Comparison of ENCODE assay signal across 19 mouse cellular contexts in genomic region chr1:57322535-57322934, GRCm38 (mm10). TPM values are rescaled to one million over a fixed set of nuclear protein-coding genes. Genes with fewer than 3 reads are reported as not detected.
A peak's percentile ranks its signal among the peaks of the same experiment; 100 is the strongest.
DNase-seq lines count a peak whose midpoint lies in the region; ATAC-seq and TF ChIP-seq lines count a peak whose summit lies in the region.
"Had no signal": no experiment of that assay in that cellular context is flagged by ENCODE, and none has a peak within 500 bp of the region (broad histone marks: within the 10 kb centered on the region; RNA-seq: fewer than 3 reads in every experiment).

No protein-coding gene starts in this region.

- H3K4me1 ChIP-seq in midbrain, embryonic 11.5 days (ENCODE audit: control insufficient read depth, insufficient read depth, low read length): no peaks in the 10 kb centered on the region
- no peaks in the 10 kb centered on the region for H3K4me1 ChIP-seq in midbrain, postnatal 0 days (ENCODE audit: insufficient read depth, low read length)
- peaks cover 13 to 49% of the 10 kb centered on the region in 2 experiments for H3K4me1 ChIP-seq in CH12.LX (ENCODE audit: control insufficient read depth in 1 of 2, insufficient read depth in 2 of 2)
- H3K4me1 ChIP-seq in lung, adult 2 months (ENCODE audit: control insufficient read depth, insufficient read depth, low read length): no peaks in the 10 kb centered on the region

- H3K79me2 ChIP-seq in CH12.LX (replicated peaks; ENCODE audit: control insufficient read depth, extremely low read depth, insufficient read depth, poor library complexity, severe bottlenecking): no peaks in the 10 kb centered on the region

- no peak for ATAC-seq in midbrain, embryonic 11.5 days (ENCODE audit: low FRiP score)
- ATAC-seq in midbrain, postnatal 0 days (ENCODE audit: low FRiP score): no peak
- ATAC-seq: activated CD4-positive, CD25-positive, alpha-beta regulatory T cell, adult 4 months; CD4-positive, CD25-positive, alpha-beta regulatory T cell, adult 4 months; Patski had no signal

- DNase-seq in midbrain, embryonic 11.5 days (ENCODE audit: low spot score, missing footprints): peak; percentile 53
- no peak for DNase-seq in midbrain, postnatal 0 days (ENCODE audit: low spot score)
- DNase-seq in CH12.LX (ENCODE audit: extremely low read depth): peak; percentile 44
- DNase-seq in lung, adult 2 months: no peak
- DNase-seq: adrenal gland, adult 2 months; adrenal gland, adult 8-10 months; adrenal gland, postnatal 10 days; adrenal gland, postnatal 14 days; adrenal gland, postnatal 25 days; adrenal gland, postnatal 36 days; B cell, adult 2 months; cerebellum, adult 11 months; cerebellum, adult 11-12 months; cerebellum, adult 18-20 months; cerebellum, adult 2 months had no signal

- H3K9me3 ChIP-seq in midbrain, embryonic 11.5 days (ENCODE audit: control insufficient read depth, low read length): peaks cover 5% of the 10 kb centered on the region; the same call in 1 of the 2 replicates
- H3K9me3 ChIP-seq in midbrain, postnatal 0 days (ENCODE audit: low read length): no peaks in the 10 kb centered on the region
- peaks cover 10% of the 10 kb centered on the region for H3K9me3 ChIP-seq in CH12.LX (replicated peaks; ENCODE audit: low read length)

- no peak overlapping the region for H3K4me3 ChIP-seq in midbrain, embryonic 11.5 days (ENCODE audit: low read depth, low read length)
- H3K4me3 ChIP-seq in midbrain, postnatal 0 days (ENCODE audit: low read depth, low read length): no peak overlapping the region
- H3K4me3 ChIP-seq in CH12.LX (replicated peaks in 1 of 3; ENCODE audit: low read depth in 2 of 3, low read length in 2 of 3, poor library complexity in 1 of 3): no peak overlapping the region
- no peak overlapping the region for H3K4me3 ChIP-seq in lung, adult 2 months (replicated peaks; ENCODE audit: extremely low read depth, low read depth, low read length)

- TF ChIP-seq POLR2A in CH12.LX (IDR thresholded peaks at IDR 0.05; ENCODE audit: low read depth, low read length): peak; percentile 30; the same call in 1 of the 2 replicates
- TF ChIP-seq POLR2A in lung, adult 2 months (IDR thresholded peaks at IDR 0.05; ENCODE audit: borderline replicate concordance, extremely low read depth, low read depth, low read length): no peak

- no peak overlapping the region for H3K9ac ChIP-seq in midbrain, embryonic 11.5 days (ENCODE audit: low read length)
- H3K9ac ChIP-seq in midbrain, postnatal 0 days (replicated peaks; ENCODE audit: low read length, poor library complexity, severe bottlenecking): no peak overlapping the region
- H3K9ac ChIP-seq in CH12.LX (ENCODE audit: insufficient read depth, low read depth): peak overlapping the region; percentile 28

- no peaks in the 10 kb centered on the region for H3K27me3 ChIP-seq in midbrain, embryonic 11.5 days (ENCODE audit: control insufficient read depth, insufficient read depth, low read length)
- no peaks in the 10 kb centered on the region for H3K27me3 ChIP-seq in midbrain, postnatal 0 days (ENCODE audit: insufficient read depth, low read length)
- no peaks in the 10 kb centered on the region for H3K27me3 ChIP-seq in CH12.LX (replicated peaks)

- in situ Hi-C loops in CH12.LX (cut with MboI; ENCODE audit: low pct_ligation_motif_present, low pct_unique_long_range_greater_than_20kb, low sequenced_read_pairs): no loop called here

- dilution Hi-C loops in CH12.LX (cut with MboI; ENCODE audit: extremely low pct_ligation_motif_present, extremely low pct_unique_long_range_greater_than_20kb, low sequenced_read_pairs): no loop called here

- peak; percentile 61 for TF ChIP-seq EP300 in CH12.LX (IDR thresholded peaks at IDR 0.05; ENCODE audit: low read length)

- TF ChIP-seq RAD21 in CH12.LX (IDR thresholded peaks at IDR 0.05; ENCODE audit: low read depth, low read length): no peak

- no peak for TF ChIP-seq CTCF in midbrain, postnatal 0 days (IDR thresholded peaks at IDR 0.05)
- TF ChIP-seq CTCF in CH12.LX (conservative IDR thresholded peaks at IDR 0.05 in 1 of 2, IDR thresholded peaks at IDR 0.05 in 1 of 2; ENCODE audit: low read depth in 2 of 2, low read length in 2 of 2): no peak
- no peak for TF ChIP-seq CTCF in lung, adult 2 months (IDR thresholded peaks at IDR 0.05; ENCODE audit: insufficient read depth, low read length)

- no peaks in the 10 kb centered on the region for H3K36me3 ChIP-seq in midbrain, embryonic 11.5 days (ENCODE audit: control insufficient read depth, insufficient read depth, low read length)
- H3K36me3 ChIP-seq in midbrain, postnatal 0 days (ENCODE audit: insufficient read depth, low read length): no peaks in the 10 kb centered on the region
- H3K36me3 ChIP-seq in CH12.LX (replicated peaks in 1 of 2; ENCODE audit: control insufficient read depth in 1 of 2, insufficient read depth in 1 of 2, low read length in 1 of 2): no peaks in the 10 kb centered on the region
- H3K36me3 ChIP-seq: G1E had no signal

- no peak overlapping the region for H3K27ac ChIP-seq in midbrain, embryonic 11.5 days (ENCODE audit: low read depth, low read length)
- no peak overlapping the region for H3K27ac ChIP-seq in midbrain, postnatal 0 days (ENCODE audit: low read depth, low read length)
- H3K27ac ChIP-seq in CH12.LX (ENCODE audit: insufficient read depth, low read depth): peak overlapping the region; percentile 56; the same call in 1 of the 2 replicates

- H3K4me2 ChIP-seq in midbrain, embryonic 11.5 days: no peak overlapping the region
- H3K4me2 ChIP-seq in midbrain, postnatal 0 days (ENCODE audit: low read depth, low read length, poor library complexity, severe bottlenecking): no peak overlapping the region
- H3K4me2 ChIP-seq in CH12.LX (ENCODE audit: insufficient read depth, low read depth, poor library complexity, severe bottlenecking): peak overlapping the region; percentile 55; the same call in 1 of the 2 replicates

- 80% methylated on average over 2 of the region's 2 CpGs for WGBS in midbrain, embryonic 11.5 days
- WGBS in midbrain, postnatal 0 days: 94% methylated on average over 2 of the region's 2 CpGs
- WGBS in lung, adult 2 months: 89% methylated on average over 2 of the region's 2 CpGs

TF ChIP-seq in CH12.LX, 34 proteins besides CTCF, POLR2A, EP300 and RAD21 (continues in another document):
- TF ChIP-seq SIN3A (IDR thresholded peaks at IDR 0.05; ENCODE audit: low read length): no peak
- no peak for TF ChIP-seq NRF1 (IDR thresholded peaks at IDR 0.05; ENCODE audit: low read depth, low read length)
- no peak for TF ChIP-seq ZC3H11A (IDR thresholded peaks at IDR 0.05; ENCODE audit: low read depth, low read length)
- no peak for TF ChIP-seq TCF12 (IDR thresholded peaks at IDR 0.05; ENCODE audit: low read depth, low read length)
- no peak for TF ChIP-seq MAZ (IDR thresholded peaks at IDR 0.05; ENCODE audit: low read depth, low read length)
- TF ChIP-seq ETS1 (conservative IDR thresholded peaks at IDR 0.05; ENCODE audit: low read depth, low read length): peak; percentile 20; the same call in 1 of the 2 replicates
- no peak for TF ChIP-seq HCFC1 (IDR thresholded peaks at IDR 0.05; ENCODE audit: low read depth, low read length)
- TF ChIP-seq USF1 (IDR thresholded peaks at IDR 0.05; ENCODE audit: low read depth, low read length): no peak
- TF ChIP-seq ELF1 (IDR thresholded peaks at IDR 0.05; ENCODE audit: low read depth, low read length): no peak
- TF ChIP-seq NELFE (IDR thresholded peaks at IDR 0.05; ENCODE audit: low read depth, low read length): no peak
- TF ChIP-seq JUN (IDR thresholded peaks at IDR 0.05; ENCODE audit: insufficient read depth, low read depth, low read length): no peak
- TF ChIP-seq BHLHE40 (IDR thresholded peaks at IDR 0.05; ENCODE audit: low read depth, low read length): 0 out of 2 replicates have a peak, but pooled peaks have one; percentile 13
- TF ChIP-seq UBTF (IDR thresholded peaks at IDR 0.05; ENCODE audit: low read depth, low read length): no peak
- no peak for TF ChIP-seq KAT2A (IDR thresholded peaks at IDR 0.05; ENCODE audit: insufficient replicate concordance, low read length)
- TF ChIP-seq PAX5 (IDR thresholded peaks at IDR 0.05; ENCODE audit: low read length): no peak
- TF ChIP-seq MAFK (IDR thresholded peaks at IDR 0.05; ENCODE audit: insufficient replicate concordance, low read length): no peak; the same call in 1 of the 2 replicates
- TF ChIP-seq JUND (conservative IDR thresholded peaks at IDR 0.05; ENCODE audit: low read depth, low read length): no peak
- TF ChIP-seq SMC3 (IDR thresholded peaks at IDR 0.05; ENCODE audit: low read depth, low read length): peak; percentile 6; the same call in 1 of the 2 replicates
- no peak for TF ChIP-seq ZKSCAN1 (IDR thresholded peaks at IDR 0.05; ENCODE audit: borderline replicate concordance, low read depth, low read length)
- peak; percentile 77 for TF ChIP-seq MEF2A (IDR thresholded peaks at IDR 0.05; ENCODE audit: borderline replicate concordance, low read depth, low read length)
- peak; percentile 65; the same call in 1 of the 2 replicates for TF ChIP-seq IRF4 (IDR thresholded peaks at IDR 0.05; ENCODE audit: low read depth, low read length)
- peak; percentile 18; the same call in 1 of the 2 replicates for TF ChIP-seq MAX (IDR thresholded peaks at IDR 0.05; ENCODE audit: low read length)
- no peak for TF ChIP-seq MYC (IDR thresholded peaks at IDR 0.05; ENCODE audit: low read depth, low read length)
- TF ChIP-seq ZNF384 (IDR thresholded peaks at IDR 0.05; ENCODE audit: low read depth, low read length): no peak
- TF ChIP-seq MXI1 (IDR thresholded peaks at IDR 0.05; ENCODE audit: low read depth, low read length): no peak
- no peak for TF ChIP-seq E2F4 (IDR thresholded peaks at IDR 0.05; ENCODE audit: insufficient replicate concordance, low read depth, low read length)
- no peak for TF ChIP-seq USF2 (conservative IDR thresholded peaks at IDR 0.05; ENCODE audit: low read depth, low read length)
- no peak for TF ChIP-seq CHD1 (IDR thresholded peaks at IDR 0.05; ENCODE audit: low read depth, low read length)
- peak; percentile 26; the same call in 1 of the 2 replicates for TF ChIP-seq TBP (conservative IDR thresholded peaks at IDR 0.05; ENCODE audit: low read depth, low read length)
- no peak for TF ChIP-seq CHD2 (IDR thresholded peaks at IDR 0.05; ENCODE audit: low read length)
- no peak for TF ChIP-seq RCOR1 (conservative IDR thresholded peaks at IDR 0.05; ENCODE audit: low read depth, low read length)

RNA-seq across cellular contexts. Expression of gene 1700066M21Rik, which starts 54.9 kb away (rescaled TPM):
- 12.0 and 13.4 TPM in 2 replicates for polyA plus RNA-seq in midbrain, embryonic 11.5 days (2014; fragmentation: Nextera tagmentation; extraction: Ambion mirVana)
- 21.4 and 23.8 TPM in 2 replicates for total RNA-seq in midbrain, postnatal 0 days (2014; rRNA removed)
- polyA plus RNA-seq in midbrain, postnatal 0 days (2015; fragmentation: Nextera tagmentation; extraction: Ambion mirVana): 21.3 and 23.3 TPM in 2 replicates
- total RNA-seq in CH12.LX (2012; rRNA removed): 8.0 TPM in 2 replicates
- total RNA-seq in CH12.LX (2014; rRNA removed): 17.4 and 19.4 TPM in 2 replicates
- polyA plus RNA-seq in CH12.LX (2012; ENCODE audit: insufficient read length, low read depth): 5.9 and 7.0 TPM in 2 replicates
- polyA plus RNA-seq in lung, adult 2 months (2012; rRNA removed): 6.8 and 16.0 TPM in 2 replicates

Comparison
In these comparisons a context has a peak if more than half of its experiments do, and no peak if none do; other contexts are left out.
1. DNase-seq: peak in midbrain, embryonic 11.5 days (single experiment) and CH12.LX (single experiment); none in midbrain, postnatal 0 days (single experiment) and lung, adult 2 months (single experiment).